Mouse (Mus musculus): ENCODE data around the gene Abi3.

DNA sequence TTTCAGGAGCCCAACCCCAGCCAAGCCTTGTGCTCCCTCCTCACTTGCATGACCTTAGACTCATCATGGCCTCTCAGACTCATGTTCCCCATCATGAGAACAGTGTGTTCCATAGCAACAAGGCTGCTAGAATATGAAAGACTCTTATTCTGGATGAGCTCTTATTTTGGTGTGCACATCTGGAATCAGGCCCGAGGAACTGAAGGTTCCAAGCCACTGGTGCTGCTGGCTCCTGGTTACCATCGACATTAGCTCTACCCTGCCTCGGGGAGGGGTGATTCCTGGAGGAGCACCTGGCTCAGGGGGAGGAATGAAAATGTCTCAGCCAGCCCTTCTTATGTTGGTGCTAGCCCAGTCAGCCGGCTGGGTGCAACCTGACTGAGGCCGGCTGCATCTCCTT lies 27.4 kb downstream of the Abi3 start:
- TF ChIP-seq CTCF (IDR thresholded peaks at IDR 0.05; ENCODE audit: low read depth, low read length) (no peak), GATA1 (IDR thresholded peaks at IDR 0.05; ENCODE audit: borderline replicate concordance, low read length) (no peak)

Data from G1E (cell line).